9 mouse cellular contexts compared by ENCODE assay signal in genomic region chr9:22051161-22051957, GRCm38 (mm10). TPM values are rescaled to one million over a fixed set of nuclear protein-coding genes. Genes with fewer than 3 reads are reported as not detected.
DNase-seq lines count a peak whose midpoint lies in the region; ATAC-seq lines count a peak whose summit lies in the region.
"Had no signal": no experiment of that assay in that cellular context is flagged by ENCODE, and none has a peak within 500 bp of the region (broad histone marks: within the 10 kb centered on the region; RNA-seq: fewer than 3 reads in every experiment).

No protein-coding gene starts in this region.

- peak overlapping the region; percentile 87 for H3K27ac ChIP-seq in forebrain, embryonic 10.5 days
- H3K27ac ChIP-seq in liver, embryonic 13.5 days: no peak overlapping the region

- H3K36me3 ChIP-seq in forebrain, embryonic 10.5 days (replicated peaks): peaks cover under 1% of the 10 kb centered on the region; the same call in 1 of the 2 replicates
- no peaks in the 10 kb centered on the region for H3K36me3 ChIP-seq in liver, embryonic 13.5 days
- H3K36me3 ChIP-seq in splenic B cell, adult 2 months (ENCODE audit: control insufficient read depth, insufficient read depth, low read length, poor library complexity, severe bottlenecking): no peaks in the 10 kb centered on the region

- peak; percentile 61 to 71 for DNase-seq in layer of hippocampus, postnatal 10 days (ENCODE audit: low spot score in 2 of 2)
- no peak for DNase-seq in layer of hippocampus, postnatal 36 days
- peak; percentile 69 for DNase-seq in cerebellum, adult 8-10 months
- no peak for DNase-seq in forebrain, embryonic 10.5 days (ENCODE audit: extremely low spot score, low spot score)
- no peak for DNase-seq in liver, embryonic 13.5 days
- DNase-seq in splenic B cell, adult 2 months (ENCODE audit: low read depth, low spot score): peak; percentile 22
- no peak for DNase-seq in urinary bladder, adult 2 months (ENCODE audit: low spot score)

- H3K4me3 ChIP-seq in forebrain, embryonic 10.5 days: peak overlapping the region; percentile 74
- H3K4me3 ChIP-seq in liver, embryonic 13.5 days (replicated peaks): peak overlapping the region; percentile 40
- H3K4me3 ChIP-seq: myocyte had no signal

- peaks cover 78% of the 10 kb centered on the region for H3K27me3 ChIP-seq in forebrain, embryonic 10.5 days (ENCODE audit: poor library complexity, severe bottlenecking)
- peaks cover 87% of the 10 kb centered on the region for H3K27me3 ChIP-seq in liver, embryonic 13.5 days
- H3K27me3 ChIP-seq in splenic B cell, adult 2 months (ENCODE audit: control insufficient read depth, insufficient read depth, low read length, poor library complexity, severe bottlenecking): no peaks in the 10 kb centered on the region

- H3K4me2 ChIP-seq in liver, embryonic 13.5 days: peak overlapping the region; percentile 68

- H3K9ac ChIP-seq in liver, embryonic 13.5 days: no peak overlapping the region

- no peaks in the 10 kb centered on the region for H3K9me3 ChIP-seq in forebrain, embryonic 10.5 days
- no peaks in the 10 kb centered on the region for H3K9me3 ChIP-seq in liver, embryonic 13.5 days (replicated peaks)

- no peak for ATAC-seq in liver, embryonic 13.5 days (ENCODE audit: low read depth)
- no peak for ATAC-seq in granulocyte monocyte progenitor cell, adult 5-6 weeks (replicated peaks; ENCODE audit: poor library complexity, severe bottlenecking)

- peaks cover 60% of the 10 kb centered on the region for H3K4me1 ChIP-seq in forebrain, embryonic 10.5 days
- H3K4me1 ChIP-seq in liver, embryonic 13.5 days (replicated peaks): peaks cover 44% of the 10 kb centered on the region

- WGBS in forebrain, embryonic 10.5 days: under 1% methylated on average over 62 of the region's 67 CpGs
- WGBS in liver, embryonic 13.5 days (ENCODE audit: insufficient replicate concordance): 4% methylated on average over 59 of the region's 67 CpGs

RNA-seq across cellular contexts. Expression of gene Elavl3, which starts 0.5 kb away (rescaled TPM):
- total RNA-seq in layer of hippocampus, postnatal 10 days (2021): 100 to 1,000 TPM; 197 to 205 TPM
- total RNA-seq in layer of hippocampus, postnatal 36 days (2021): 100 to 1,000 TPM; 172 to 175 TPM
- 11.2 and 14.8 TPM in 2 replicates for polyA plus RNA-seq in forebrain, embryonic 10.5 days (2016; fragmentation: Nextera tagmentation; extraction: Ambion mirVana)
- 0.05 and 0.08 TPM in 2 replicates for polyA plus RNA-seq in liver, embryonic 13.5 days (2015; fragmentation: Nextera tagmentation; extraction: Ambion mirVana)
- polyA plus RNA-seq in urinary bladder, adult 2 months (2012; rRNA removed): 0.06 and 0.16 TPM in 2 replicates
- total RNA-seq in granulocyte monocyte progenitor cell, adult 5-6 weeks (2014; fragmentation: Nextera tagmentation): not detected in 2 replicates
- 0.31 TPM in 1 of 2 replicates, not detected in the other for total RNA-seq in granulocyte monocyte progenitor cell, adult 5-6 weeks (2017)

RNA-seq across cellular contexts. Expression of gene Gm49318, which starts 19.7 kb away (rescaled TPM):
- total RNA-seq in layer of hippocampus, postnatal 10 days (2021): 1 to 10 TPM in 1 of 2 experiments, not detected in 1; 6.2 TPM
- total RNA-seq in layer of hippocampus, postnatal 36 days (2021): 1 to 10 TPM; 3.1 to 4.5 TPM
- not detected in 2 replicates for polyA plus RNA-seq in forebrain, embryonic 10.5 days (2016; fragmentation: Nextera tagmentation; extraction: Ambion mirVana)
- not detected in 2 replicates for polyA plus RNA-seq in liver, embryonic 13.5 days (2015; fragmentation: Nextera tagmentation; extraction: Ambion mirVana)
- polyA plus RNA-seq in urinary bladder, adult 2 months (2012; rRNA removed): not detected in 2 replicates
- total RNA-seq in granulocyte monocyte progenitor cell, adult 5-6 weeks (2014; fragmentation: Nextera tagmentation): not detected in 2 replicates
- total RNA-seq in granulocyte monocyte progenitor cell, adult 5-6 weeks (2017): not detected in 2 replicates
- polyA plus RNA-seq: myocyte had no signal

RNA-seq across cellular contexts. Expression of gene Zfp653, which starts 19.8 kb away (rescaled TPM):
- total RNA-seq in layer of hippocampus, postnatal 10 days (2021): 10 to 100 TPM; 19.4 to 21.1 TPM
- total RNA-seq in layer of hippocampus, postnatal 36 days (2021): 10 to 100 TPM; 20.8 to 23.6 TPM
- 10.0 and 11.3 TPM in 2 replicates for polyA plus RNA-seq in forebrain, embryonic 10.5 days (2016; fragmentation: Nextera tagmentation; extraction: Ambion mirVana)
- 3.7 and 3.9 TPM in 2 replicates for polyA plus RNA-seq in liver, embryonic 13.5 days (2015; fragmentation: Nextera tagmentation; extraction: Ambion mirVana)
- 18.0 and 21.3 TPM in 2 replicates for polyA plus RNA-seq in urinary bladder, adult 2 months (2012; rRNA removed)
- 6.2 and 8.7 TPM in 2 replicates for total RNA-seq in granulocyte monocyte progenitor cell, adult 5-6 weeks (2014; fragmentation: Nextera tagmentation)
- total RNA-seq in granulocyte monocyte progenitor cell, adult 5-6 weeks (2017): 5.8 and 9.3 TPM in 2 replicates

RNA-seq across cellular contexts. Expression of gene Ecsit, which starts 33.9 kb away (rescaled TPM):
- 10 to 100 TPM; 45.8 to 46.8 TPM for total RNA-seq in layer of hippocampus, postnatal 10 days (2021)
- 10 to 100 TPM; 42.2 to 46.3 TPM for total RNA-seq in layer of hippocampus, postnatal 36 days (2021)
- 42.0 and 43.2 TPM in 2 replicates for polyA plus RNA-seq in forebrain, embryonic 10.5 days (2016; fragmentation: Nextera tagmentation; extraction: Ambion mirVana)
- polyA plus RNA-seq in liver, embryonic 13.5 days (2015; fragmentation: Nextera tagmentation; extraction: Ambion mirVana): 33.4 and 34.2 TPM in 2 replicates
- 39.4 and 40.3 TPM in 2 replicates for polyA plus RNA-seq in urinary bladder, adult 2 months (2012; rRNA removed)
- total RNA-seq in granulocyte monocyte progenitor cell, adult 5-6 weeks (2014; fragmentation: Nextera tagmentation): 21.1 and 29.5 TPM in 2 replicates
- 28.2 and 30.3 TPM in 2 replicates for total RNA-seq in granulocyte monocyte progenitor cell, adult 5-6 weeks (2017)

RNA-seq across cellular contexts. Expression of gene Cnn1, which starts 47.7 kb away (rescaled TPM):
- total RNA-seq in layer of hippocampus, postnatal 10 days (2021): under 1 TPM; 0.42 to 0.43 TPM
- under 1 TPM; 0.55 to 0.61 TPM for total RNA-seq in layer of hippocampus, postnatal 36 days (2021)
- polyA plus RNA-seq in forebrain, embryonic 10.5 days (2016; fragmentation: Nextera tagmentation; extraction: Ambion mirVana): 0.46 and 1.0 TPM in 2 replicates
- polyA plus RNA-seq in liver, embryonic 13.5 days (2015; fragmentation: Nextera tagmentation; extraction: Ambion mirVana): 1.9 and 3.6 TPM in 2 replicates
- 3,917 and 4,778 TPM in 2 replicates for polyA plus RNA-seq in urinary bladder, adult 2 months (2012; rRNA removed)
- not detected in 2 replicates for total RNA-seq in granulocyte monocyte progenitor cell, adult 5-6 weeks (2014; fragmentation: Nextera tagmentation)
- not detected in 2 replicates for total RNA-seq in granulocyte monocyte progenitor cell, adult 5-6 weeks (2017)

Comparison
In these comparisons a context has a peak if more than half of its experiments do, and no peak if none do; other contexts are left out.
1. DNase-seq: peak in layer of hippocampus, postnatal 10 days (2 of 2), cerebellum, adult 8-10 months (single experiment) and splenic B cell, adult 2 months (single experiment); none in layer of hippocampus, postnatal 36 days (0 of 2), forebrain, embryonic 10.5 days (single experiment), liver, embryonic 13.5 days (single experiment) and urinary bladder, adult 2 months (single experiment).
2. RNA of gene Elavl3, which starts 0.5 kb away (total RNA-seq): 197 to 205 TPM in layer of hippocampus, postnatal 10 days and 172 to 175 TPM in layer of hippocampus, postnatal 36 days; 0.31 TPM in granulocyte monocyte progenitor cell, adult 5-6 weeks; every median in the first group is over 100 times any median in the second.